Mouse (Mus musculus) G1E (cell line): ENCODE results near the gene Mettl6.

Experiments used
- CTCF ChIP-seq: IDR thresholded peaks from 2 replicates; pipeline ENCODE4 v1.5.1; 2012; ENCODE audit warnings: low read depth, low read length, inconsistent platforms, mixed read lengths
- GATA1 ChIP-seq: IDR thresholded peaks from 2 replicates; pipeline ENCODE4 v1.6.1; 2012; ENCODE audit warnings: borderline replicate concordance, low read length, inconsistent platforms, mixed read lengths
- POLR2AphosphoS5 ChIP-seq: IDR thresholded peaks from 2 replicates; pipeline ENCODE4 v1.6.1; 2012; ENCODE audit warnings: low read depth, low read length, inconsistent platforms; ENCODE audit not compliant: insufficient replicate concordance
- TAL1 ChIP-seq: conservative IDR thresholded peaks from 2 replicates; pipeline ENCODE4 v1.6.1; 2012; ENCODE audit warnings: low read depth, low read length, inconsistent platforms, mixed read lengths

DNA sequence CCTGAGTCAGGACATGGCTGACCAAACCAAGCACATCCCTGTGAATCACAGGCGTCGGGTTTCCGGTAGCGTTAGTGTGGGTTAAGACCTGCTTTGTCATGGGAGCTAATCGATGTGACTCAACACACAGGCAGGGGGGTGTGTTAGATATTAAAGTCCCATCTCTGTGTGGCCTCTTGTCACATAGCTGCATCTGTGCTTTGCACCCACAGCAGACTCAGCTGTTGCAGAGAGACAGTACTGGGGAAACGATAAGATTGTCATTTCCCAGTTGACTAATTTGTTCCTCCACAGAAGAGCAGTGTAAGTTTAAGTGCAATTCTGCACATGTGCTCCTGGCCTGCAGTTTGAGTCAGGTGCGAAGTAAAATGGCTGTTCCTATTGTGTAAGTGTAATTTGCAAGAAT, 1.4 kb upstream of the Mettl6 start:
- TF ChIP-seq CTCF: no peak
- no peak for TF ChIP-seq POLR2AphosphoS5
- TF ChIP-seq TAL1: peak; percentile 94
- no peak for TF ChIP-seq GATA1
